ENCODE assay signal across 12 mouse cellular contexts in genomic region chr6:86003405-86003925, GRCm38 (mm10). TPM values are rescaled to one million over a fixed set of nuclear protein-coding genes. Genes with fewer than 3 reads are reported as not detected.
DNase-seq lines count a peak whose midpoint lies in the region; ATAC-seq and TF ChIP-seq lines count a peak whose summit lies in the region.
"Had no signal": no experiment of that assay in that cellular context is flagged by ENCODE, and none has a peak within 500 bp of the region (broad histone marks: within the 10 kb centered on the region; RNA-seq: fewer than 3 reads in every experiment).

No protein-coding gene starts in this region.

- H3K36me3 ChIP-seq in heart, embryonic 12.5 days, result no peaks in the 10 kb centered on the region
- H3K36me3 ChIP-seq in hindbrain, embryonic 14.5 days (replicated peaks; ENCODE audit: control insufficient read depth, insufficient read depth), result no peaks in the 10 kb centered on the region
- H3K36me3 ChIP-seq: neural tube, embryonic 15.5 days had no signal

- no peaks in the 10 kb centered on the region for H3K4me1 ChIP-seq in heart, embryonic 12.5 days (replicated peaks)
- peaks cover 3% of the 10 kb centered on the region for H3K4me1 ChIP-seq in olfactory bulb, adult 2 months (ENCODE audit: control insufficient read depth, insufficient read depth, low read length)
- H3K4me1 ChIP-seq in hindbrain, embryonic 14.5 days (replicated peaks; ENCODE audit: control insufficient read depth, insufficient read depth, low read length), result no peaks in the 10 kb centered on the region

- H3K27me3 ChIP-seq in heart, embryonic 12.5 days (replicated peaks), result no peaks in the 10 kb centered on the region
- no peaks in the 10 kb centered on the region for H3K27me3 ChIP-seq in hindbrain, embryonic 14.5 days (ENCODE audit: control insufficient read depth, insufficient read depth, low read length)
- H3K27me3 ChIP-seq: neural tube, embryonic 15.5 days had no signal

- intact Hi-C loops in heart, postnatal 10 days (cut with DNase I), result no loop called here
- intact Hi-C loops in gastrocnemius, postnatal 14 days (cut with DNase I; ENCODE audit: low total_unique reads), result loop anchor here (5.0 to 10.0 kb wide), 2 partner anchors 69 to 166 kb away; no protein-coding TSS in a partner anchor

- TF ChIP-seq POLR2A in olfactory bulb, adult 2 months (IDR thresholded peaks at IDR 0.05; ENCODE audit: insufficient read depth, low read depth, low read length), result no peak

- H3K9me3 ChIP-seq in heart, embryonic 12.5 days (replicated peaks), result 0 out of 2 replicates have a peak, but pooled peaks cover 3% of the 10 kb centered on the region
- 0 out of 2 replicates have a peak, but pooled peaks cover 4% of the 10 kb centered on the region for H3K9me3 ChIP-seq in hindbrain, embryonic 14.5 days (ENCODE audit: control insufficient read depth, low read length)
- H3K9me3 ChIP-seq: neural tube, embryonic 15.5 days had no signal

- WGBS in heart, embryonic 12.5 days, result 70% methylated on average over 18 of the region's 18 CpGs
- 76% methylated on average over 18 of the region's 18 CpGs for WGBS in olfactory bulb, adult 2 months
- 77% methylated on average over 18 of the region's 18 CpGs for WGBS in hindbrain, embryonic 14.5 days

- peak; percentile 65 for TF ChIP-seq CTCF in olfactory bulb, adult 2 months (IDR thresholded peaks at IDR 0.05; ENCODE audit: insufficient read depth, low read depth, low read length)

- peak; percentile 8 to 13 for DNase-seq in heart, postnatal 10 days
- DNase-seq in CD8-positive naive resting alpha-beta T cell, adult 2 months (ENCODE audit: low read depth in 2 of 2, low spot score in 2 of 2), result peak; percentile 25 to 27
- DNase-seq in c-Kit-positive CD71-positive TER-119-positive erythroid progenitor cells, embryonic 14.5 days (ENCODE audit: low spot score), result peak; percentile 39
- no peak for DNase-seq in gastrocnemius, postnatal 14 days
- no peak for DNase-seq in neural tube, embryonic 10.5 days (ENCODE audit: extremely low spot score, low spot score)
- DNase-seq in hindbrain, embryonic 14.5 days (ENCODE audit: low spot score), result no peak

- H3K4me3 ChIP-seq in heart, embryonic 12.5 days, result no peak overlapping the region
- H3K4me3 ChIP-seq in olfactory bulb, adult 2 months (ENCODE audit: insufficient read depth, low read depth, low read length), result no peak overlapping the region
- no peak overlapping the region for H3K4me3 ChIP-seq in hindbrain, embryonic 14.5 days (replicated peaks; ENCODE audit: low read length)

- H3K27ac ChIP-seq in heart, embryonic 12.5 days (ENCODE audit: poor library complexity, severe bottlenecking), result no peak overlapping the region
- H3K27ac ChIP-seq in olfactory bulb, adult 2 months (ENCODE audit: insufficient read depth, low read depth, low read length), result no peak overlapping the region
- H3K27ac ChIP-seq in hindbrain, embryonic 14.5 days, result no peak overlapping the region
- H3K27ac ChIP-seq: neural tube, embryonic 15.5 days had no signal

- H3K4me2 ChIP-seq in heart, embryonic 12.5 days, result no peak overlapping the region
- H3K4me2 ChIP-seq in hindbrain, embryonic 14.5 days (replicated peaks), result no peak overlapping the region

- H3K9ac ChIP-seq in heart, embryonic 12.5 days, result no peak overlapping the region
- H3K9ac ChIP-seq in hindbrain, embryonic 14.5 days, result no peak overlapping the region

- no peak for ATAC-seq in heart, embryonic 12.5 days (ENCODE audit: insufficient number of reproducible peaks, low FRiP score)
- ATAC-seq in hindbrain, embryonic 14.5 days (ENCODE audit: low FRiP score), result no peak

RNA-seq across cellular contexts. Expression of gene Figla, which starts 12.5 kb away (rescaled TPM):
- total RNA-seq in heart, postnatal 10 days (2021), result not detected
- not detected in 2 replicates for polyA plus RNA-seq in heart, embryonic 12.5 days (2016; fragmentation: Nextera tagmentation; extraction: Ambion mirVana)
- polyA plus RNA-seq in olfactory bulb, adult 2 months (2012; ENCODE audit: insufficient read depth, insufficient read length, low replicate concordance, missing spikeins), result not detected in 2 replicates
- not detected for total RNA-seq in gastrocnemius, postnatal 14 days (2021)
- not detected in 2 replicates for polyA plus RNA-seq in hindbrain, embryonic 14.5 days (2014; fragmentation: Nextera tagmentation; extraction: Ambion mirVana)
- total RNA-seq: adrenal gland, postnatal 36 days had no signal
- polyA plus RNA-seq: frontal cortex, adult 2 months; limb, embryonic 11.5 days; neural tube, embryonic 15.5 days had no signal

RNA-seq across cellular contexts. Expression of gene Add2, which starts 25.0 kb away (rescaled TPM):
- 1 to 10 TPM; 1.4 to 1.9 TPM for total RNA-seq in heart, postnatal 10 days (2021)
- polyA plus RNA-seq in heart, embryonic 12.5 days (2016; fragmentation: Nextera tagmentation; extraction: Ambion mirVana), result 10.8 and 12.3 TPM in 2 replicates
- 39.6 TPM in 1 of 2 replicates, not detected in the other for polyA plus RNA-seq in olfactory bulb, adult 2 months (2012; ENCODE audit: insufficient read depth, insufficient read length, low replicate concordance, missing spikeins)
- total RNA-seq in gastrocnemius, postnatal 14 days (2021), result under 1 TPM; 0.31 to 0.33 TPM
- polyA plus RNA-seq in hindbrain, embryonic 14.5 days (2014; fragmentation: Nextera tagmentation; extraction: Ambion mirVana), result 102 and 111 TPM in 2 replicates

RNA-seq across cellular contexts. Expression of gene Dusp11, which starts 42.0 kb away (rescaled TPM):
- total RNA-seq in heart, postnatal 10 days (2021), result 10 to 100 TPM; 56.9 to 64.3 TPM
- 51.4 and 51.8 TPM in 2 replicates for polyA plus RNA-seq in heart, embryonic 12.5 days (2016; fragmentation: Nextera tagmentation; extraction: Ambion mirVana)
- 707 TPM in 1 of 2 replicates, not detected in the other for polyA plus RNA-seq in olfactory bulb, adult 2 months (2012; ENCODE audit: insufficient read depth, insufficient read length, low replicate concordance, missing spikeins)
- 10 to 100 TPM; 36.6 to 44.1 TPM for total RNA-seq in gastrocnemius, postnatal 14 days (2021)
- polyA plus RNA-seq in hindbrain, embryonic 14.5 days (2014; fragmentation: Nextera tagmentation; extraction: Ambion mirVana), result 52.5 and 56.7 TPM in 2 replicates

Comparison
In these comparisons a context has a peak if more than half of its experiments do, and no peak if none do; other contexts are left out.
1. DNase-seq: peak in heart, postnatal 10 days (2 of 2), CD8-positive naive resting alpha-beta T cell, adult 2 months (2 of 2) and c-Kit-positive CD71-positive TER-119-positive erythroid progenitor cells, embryonic 14.5 days (single experiment); none in gastrocnemius, postnatal 14 days (single experiment), neural tube, embryonic 10.5 days (single experiment) and hindbrain, embryonic 14.5 days (single experiment).